Mouse (Mus musculus): Measurements from ENCODE around the gene Pphln1.
A peak's percentile ranks its signal among the peaks of the same experiment; 100 is the strongest.
"Not testable (repeated sequence)": the region's sequence is repeated elsewhere in the genome, so short reads cannot be mapped to it uniquely, and the experiment has no call there.

Gene Pphln1

GRCm38 (mm10) chr15:93397826-93398698, at the start of gene Pphln1, which contains the start of gene Zcrb1:
Gene Pphln1, plus strand, starts transcription at chr15:93398350.
Gene Zcrb1, minus strand, starts transcription at chr15:93398334.
- no peak for DNase-seq (ENCODE audit: extremely low read depth, low read depth, low spot score)

- no peak for DNase-seq (ENCODE audit: extremely low read depth, low read depth, low spot score)
These were observed 39.6 kb upstream of the Pphln1 start for GRCm38 (mm10) chr15:93358346-93359095.

DNA sequence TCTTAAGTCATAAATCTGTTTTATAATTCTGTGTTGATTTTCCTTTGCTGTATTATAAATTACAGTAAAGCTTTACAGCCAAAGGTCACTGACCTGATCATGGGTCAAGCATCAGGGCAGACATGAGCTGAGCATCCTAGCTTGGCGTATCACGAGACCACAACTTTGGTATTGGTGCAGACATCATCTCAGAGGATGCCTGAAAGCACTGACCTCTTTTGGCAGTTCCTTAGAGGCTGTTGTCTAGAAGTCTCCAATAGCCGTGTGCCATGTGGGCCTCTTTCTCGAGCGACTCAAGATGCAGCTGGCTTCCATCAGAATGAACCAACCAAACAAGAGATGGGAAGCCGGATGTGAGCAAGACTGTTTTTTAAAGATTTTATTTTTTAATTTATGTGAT, 32.6 kb upstream of the Pphln1 start:
- no peak for DNase-seq (ENCODE audit: extremely low read depth, low read depth, low spot score)

DNA sequence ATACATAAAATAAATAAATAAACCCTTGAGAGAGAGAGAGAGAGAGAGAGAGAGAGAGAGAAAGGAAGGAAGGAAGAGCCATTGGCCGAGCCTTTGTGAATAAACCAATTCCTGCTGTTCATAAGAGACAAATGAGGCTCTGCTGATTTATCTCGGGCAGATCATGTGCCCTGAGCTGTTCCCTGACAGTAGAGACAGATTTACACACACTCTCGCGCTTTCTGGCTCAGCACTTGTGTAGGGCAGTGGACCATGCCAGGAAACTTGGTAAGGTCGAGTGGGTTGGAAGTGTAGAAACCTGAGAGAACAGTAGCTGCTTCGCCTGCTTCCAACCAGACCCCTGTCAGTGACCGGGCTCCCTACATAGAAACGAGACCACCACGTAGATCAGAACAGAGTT, 29.6 kb upstream of the Pphln1 start:
- DNase-seq (ENCODE audit: extremely low read depth, low read depth, low spot score) = no peak

DNA sequence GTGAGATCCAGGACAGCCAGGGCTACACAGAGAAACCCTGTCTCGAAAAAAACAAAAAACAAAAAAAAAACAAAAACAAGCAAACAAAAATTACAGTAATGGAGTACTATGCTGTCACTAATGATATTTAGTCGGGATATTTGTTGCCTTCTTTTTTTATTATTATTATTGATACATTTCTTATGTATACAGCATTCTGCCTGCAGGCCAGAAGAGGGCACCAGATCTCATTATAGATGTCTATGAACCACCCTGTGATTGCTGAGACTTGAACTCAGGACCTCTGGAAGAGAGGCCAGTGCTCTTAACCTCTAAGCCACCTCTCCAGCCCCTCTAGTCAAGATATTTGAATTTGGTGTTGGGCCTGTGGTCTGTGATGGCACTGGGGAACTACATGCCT, 26.3 kb upstream of the Pphln1 start:
- DNase-seq (ENCODE audit: extremely low read depth, low read depth, low spot score) = no peak

DNA sequence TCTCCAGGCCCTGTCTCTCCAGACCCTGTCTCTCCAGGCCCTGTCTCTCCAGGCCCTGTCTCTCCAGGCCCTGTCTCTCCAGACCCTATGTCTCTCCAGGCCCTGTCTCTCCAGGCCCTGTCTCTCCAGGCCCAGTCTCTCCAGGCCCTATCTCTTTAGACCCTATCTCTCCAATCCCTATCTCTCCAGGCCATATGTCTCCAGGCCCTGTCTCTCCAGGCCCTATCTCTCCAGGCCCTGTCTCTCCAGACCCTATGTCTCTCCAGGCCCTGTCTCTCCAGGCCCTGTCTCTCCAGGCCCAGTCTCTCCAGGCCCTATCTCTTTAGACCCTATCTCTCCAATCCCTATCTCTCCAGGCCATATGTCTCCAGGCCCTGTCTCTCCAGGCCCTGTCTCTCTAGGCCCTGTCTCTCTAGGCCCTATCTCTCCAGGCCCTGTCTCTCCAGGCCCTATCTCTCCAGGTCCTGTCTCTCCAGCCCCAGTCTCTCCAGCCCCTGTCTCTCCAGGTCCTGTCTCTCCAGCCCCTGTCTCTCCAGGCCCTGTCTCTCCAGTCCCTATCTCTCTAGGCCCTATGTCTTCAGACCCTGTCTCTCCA, 25.5 kb upstream of the Pphln1 start:
- DNase-seq (ENCODE audit: extremely low read depth, low read depth, low spot score) = not testable (repeated sequence)

DNA sequence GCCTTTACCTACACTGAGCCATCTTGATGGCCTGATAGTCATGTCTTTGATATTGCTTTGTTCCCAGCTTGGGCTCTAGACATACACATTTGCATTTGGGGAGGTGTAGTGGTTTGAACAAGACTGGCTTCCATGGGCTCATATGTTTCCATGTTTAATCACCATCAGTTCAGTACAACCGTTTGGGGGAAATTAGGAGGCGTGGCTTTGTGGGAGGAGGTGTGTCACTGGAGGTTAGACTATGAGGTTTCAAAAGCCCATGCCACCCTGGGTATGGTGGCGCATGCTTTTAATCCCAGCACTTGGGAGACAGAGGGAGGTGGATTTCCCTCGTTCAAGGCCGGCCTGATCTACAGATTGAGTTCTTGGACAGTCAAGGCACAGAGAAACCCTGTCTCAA, 22.5 kb upstream of the Pphln1 start:
- no peak for DNase-seq (ENCODE audit: extremely low read depth, low read depth, low spot score)

GRCm38 (mm10) chr15:93379177-93379576, 19.0 kb upstream of the Pphln1 start:
- no peak for DNase-seq (ENCODE audit: extremely low read depth, low read depth, low spot score)

DNA sequence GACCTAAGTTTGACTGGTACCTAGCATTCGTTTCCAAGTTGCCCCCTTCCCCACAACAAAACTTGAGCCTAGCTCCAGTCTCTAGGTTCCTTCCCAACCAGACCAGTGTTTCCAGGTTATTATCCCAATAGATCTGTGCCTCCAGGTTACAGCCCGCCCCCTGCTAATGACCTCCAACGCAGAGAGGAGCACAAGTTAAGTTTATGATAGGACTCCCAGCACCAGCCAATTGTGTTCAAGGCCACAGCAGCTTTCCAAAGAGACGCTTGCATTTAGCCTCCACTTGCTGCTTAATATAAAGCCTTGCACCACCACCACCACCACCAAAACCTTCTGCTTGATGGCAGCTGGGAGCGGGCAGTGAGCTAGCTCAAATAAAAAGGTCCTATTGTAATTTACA, 16.8 kb upstream of the Pphln1 start:
- DNase-seq (ENCODE audit: extremely low read depth, low read depth, low spot score) = peak; percentile 70

DNA sequence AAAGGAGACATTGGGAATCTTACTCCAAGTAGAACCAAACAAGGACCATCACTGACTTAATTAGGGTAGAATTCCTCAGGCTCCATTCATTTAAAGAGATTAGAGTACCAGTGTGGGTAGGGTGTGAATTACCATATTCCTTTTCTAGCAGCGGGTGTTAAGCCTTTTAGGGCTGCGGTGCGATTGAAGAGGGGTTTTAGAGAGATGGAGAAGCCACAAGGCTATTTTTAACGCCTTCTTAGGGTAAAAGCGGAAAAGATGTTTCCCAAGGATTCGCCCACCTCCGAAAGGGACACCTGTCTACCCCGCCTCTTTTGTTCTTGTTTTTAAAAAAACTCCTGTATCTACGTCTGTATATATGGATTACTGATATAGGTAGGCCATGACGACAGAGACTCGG, 881 bp upstream of the Pphln1 start:
- no peak for DNase-seq (ENCODE audit: extremely low read depth, low read depth, low spot score)

DNA sequence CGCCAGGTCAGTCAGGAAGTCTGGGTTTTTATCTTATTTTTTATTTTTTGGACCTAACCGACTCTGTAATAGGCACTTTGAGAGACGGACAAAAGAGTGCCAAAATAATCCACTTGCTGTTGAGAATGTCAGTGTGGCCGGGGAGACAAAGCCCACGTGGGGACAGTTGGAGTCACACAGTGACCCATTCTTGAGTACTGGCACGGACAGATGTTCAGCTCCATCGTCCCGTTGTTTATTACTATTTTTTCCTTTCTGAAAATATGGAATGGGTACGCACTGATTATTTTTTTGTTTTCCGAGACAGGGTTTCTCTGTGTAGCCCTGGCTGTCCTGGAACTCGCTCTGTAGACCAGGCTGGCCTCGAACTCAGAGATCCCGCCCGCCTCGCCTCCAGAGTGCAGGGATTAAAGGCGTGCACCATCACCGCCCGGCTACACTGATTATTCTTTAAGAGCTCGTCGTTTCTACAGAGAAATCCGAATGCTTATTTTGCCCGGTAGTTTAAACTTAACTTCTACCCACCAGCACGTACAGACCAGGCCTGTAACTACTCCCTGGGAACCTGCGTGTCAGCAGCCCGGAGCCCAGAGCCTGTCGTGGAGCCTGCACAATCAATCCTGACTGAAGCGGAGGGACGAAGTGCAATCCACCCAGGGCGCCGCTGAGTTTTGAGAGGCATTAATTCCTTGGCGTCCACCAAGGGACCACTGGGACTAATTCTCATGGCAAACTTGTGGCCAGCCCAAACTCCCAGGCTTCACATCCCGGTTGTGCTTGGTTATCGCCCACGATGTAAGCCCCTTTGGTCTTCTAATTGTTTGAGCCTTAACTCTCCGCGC, 770 bp downstream of the Pphln1 start:
- no peak for DNase-seq (ENCODE audit: extremely low read depth, low read depth, low spot score)

DNA sequence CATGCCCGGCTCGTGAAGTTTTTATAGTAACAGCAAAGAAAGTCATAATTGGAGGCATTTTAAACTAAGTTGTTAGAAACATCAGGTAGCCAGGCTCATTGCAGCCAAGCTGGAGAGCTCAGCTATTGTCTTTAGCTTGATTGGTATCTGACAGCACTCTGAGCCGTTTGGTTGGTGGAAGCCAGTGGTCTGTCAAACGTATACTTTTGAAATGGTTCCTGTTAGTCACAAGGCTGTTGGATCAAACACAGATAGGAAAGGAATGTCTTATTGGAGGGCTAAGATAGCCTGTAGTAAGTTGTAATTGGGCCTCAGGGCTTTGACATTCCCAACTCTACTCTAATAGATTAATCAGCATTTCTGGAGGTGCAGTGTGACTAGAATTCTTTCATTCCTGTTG, 3.3 kb downstream of the Pphln1 start:
- DNase-seq (ENCODE audit: extremely low read depth, low read depth, low spot score) = no peak

GRCm38 (mm10) chr15:93402730-93403129, 4.6 kb downstream of the Pphln1 start:
- DNase-seq (ENCODE audit: extremely low read depth, low read depth, low spot score) = no peak

DNA sequence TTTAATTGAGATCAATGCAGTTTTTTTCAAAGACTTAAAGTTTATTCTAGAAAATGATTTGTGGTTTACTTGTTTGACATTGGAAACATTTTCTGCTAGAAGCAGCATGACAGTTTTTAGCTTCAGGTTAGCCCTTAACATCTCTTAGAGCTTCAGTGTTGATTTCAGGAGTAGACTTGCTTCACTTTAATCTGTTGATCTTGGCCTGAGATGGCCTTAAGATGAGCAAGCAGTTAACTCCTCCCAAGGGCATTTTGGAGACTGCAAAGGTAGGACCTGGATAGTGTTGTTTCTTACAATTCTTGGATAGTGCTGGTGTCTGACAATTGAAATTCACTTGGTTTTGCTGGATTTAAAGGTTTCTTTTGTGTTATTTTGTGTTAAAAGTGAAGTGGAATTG, 6.7 kb downstream of the Pphln1 start:
- peak; percentile 90 for DNase-seq (ENCODE audit: extremely low read depth, low read depth, low spot score)

GRCm38 (mm10) chr15:93405446-93405986, 7.4 kb downstream of the Pphln1 start:
- no peak for DNase-seq (ENCODE audit: extremely low read depth, low read depth, low spot score)

DNA sequence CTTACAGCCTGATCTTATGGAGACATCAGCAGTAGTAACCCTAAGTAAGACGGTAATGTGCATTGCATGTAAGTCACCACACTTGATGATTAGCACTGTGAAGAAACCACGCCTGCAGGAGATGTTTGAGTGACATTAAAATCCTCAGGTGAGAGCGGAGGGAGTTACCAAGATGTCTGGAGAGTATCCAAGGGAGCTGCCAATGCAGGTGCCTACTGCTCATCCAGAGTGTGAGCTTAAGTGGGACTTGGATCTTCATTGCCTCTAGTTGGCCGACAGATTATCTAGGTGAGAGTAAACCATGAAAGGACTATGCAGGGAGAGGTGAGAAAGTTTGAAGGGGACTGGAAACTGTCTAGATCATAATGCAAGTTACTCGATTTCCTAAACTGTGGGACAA, 8.3 kb downstream of the Pphln1 start:
- peak; percentile 74 for DNase-seq (ENCODE audit: extremely low read depth, low read depth, low spot score)

DNA sequence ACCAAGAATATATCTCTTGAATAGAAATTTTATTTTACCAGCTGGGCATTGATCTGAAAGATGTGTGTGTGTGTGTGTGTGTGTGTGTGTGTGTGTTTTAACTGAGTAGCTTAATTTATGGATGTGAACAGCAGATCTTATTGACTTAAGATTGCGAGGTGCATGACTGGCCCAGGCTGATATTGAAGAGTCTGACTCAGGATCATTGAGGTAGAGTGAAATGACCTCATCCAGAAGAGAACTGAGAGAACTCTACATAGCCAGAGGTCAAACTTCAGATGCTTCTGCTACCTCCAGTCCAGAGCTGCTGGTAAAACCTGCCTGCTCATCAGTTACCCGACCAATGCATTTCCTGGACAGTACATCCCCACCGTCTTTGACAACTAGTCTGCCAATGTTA, 14.3 kb downstream of the Pphln1 start:
- no peak for DNase-seq (ENCODE audit: extremely low read depth, low read depth, low spot score)

GRCm38 (mm10) chr15:93414456-93414855, 16.3 kb downstream of the Pphln1 start:
- DNase-seq (ENCODE audit: extremely low read depth, low read depth, low spot score) = no peak

DNA sequence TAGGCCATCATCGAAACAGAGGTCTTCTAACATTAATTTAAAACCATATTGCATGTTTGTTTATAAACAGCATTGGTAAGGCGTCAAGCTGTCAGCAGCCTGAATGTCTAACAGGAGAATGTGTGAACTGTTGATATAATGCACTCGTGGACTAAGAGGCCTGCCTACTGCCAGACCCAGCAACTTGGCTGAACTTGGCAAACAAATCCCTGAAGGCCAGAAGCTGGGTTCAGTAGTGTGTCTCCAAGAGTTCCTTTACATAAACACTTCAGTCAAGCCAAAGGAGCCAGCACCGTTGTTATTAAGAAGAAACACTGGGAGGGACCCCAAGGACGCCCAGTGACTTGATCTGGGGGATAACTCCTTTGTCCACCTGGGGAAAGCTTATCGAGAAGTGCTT, 18.1 kb downstream of the Pphln1 start:
- no peak for DNase-seq (ENCODE audit: extremely low read depth, low read depth, low spot score)

DNA sequence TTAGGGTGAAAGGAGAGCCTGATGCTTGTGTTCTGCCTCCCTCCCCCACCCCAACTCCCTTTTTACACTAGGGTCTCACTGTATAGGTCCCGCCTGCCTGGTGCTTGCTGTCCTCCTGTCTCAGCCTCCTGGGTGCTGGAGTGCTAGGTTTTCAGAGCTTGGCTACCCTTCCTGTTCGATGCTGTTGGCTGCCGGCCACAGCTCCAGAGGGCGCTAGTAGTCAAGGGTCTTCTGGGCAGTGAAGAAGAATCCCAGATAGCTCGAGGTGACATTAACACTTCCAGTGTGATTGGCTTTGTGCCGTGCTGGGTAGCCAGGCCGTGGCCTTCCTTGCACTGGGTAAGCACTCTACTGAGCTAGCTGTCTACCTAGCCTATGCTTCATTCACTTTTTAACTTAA, 22.4 kb downstream of the Pphln1 start:
- DNase-seq (ENCODE audit: extremely low read depth, low read depth, low spot score) = no peak

GRCm38 (mm10) chr15:93422537-93422936, 24.4 kb downstream of the Pphln1 start:
- DNase-seq (ENCODE audit: extremely low read depth, low read depth, low spot score) = no peak
